ENCODE assay signal across 16 mouse cellular contexts in genomic region chr3:127793022-127793421, GRCm38 (mm10). TPM values are rescaled to one million over a fixed set of nuclear protein-coding genes. Genes with fewer than 3 reads are reported as not detected.
DNase-seq lines count a peak whose midpoint lies in the region; ATAC-seq and TF ChIP-seq lines count a peak whose summit lies in the region.
"Had no signal": no experiment of that assay in that cellular context is flagged by ENCODE, and none has a peak within 500 bp of the region (broad histone marks: within the 10 kb centered on the region; RNA-seq: fewer than 3 reads in every experiment).

No protein-coding gene starts in this region.

- H3K36me3 ChIP-seq in CH12.LX (replicated peaks in 1 of 2; ENCODE audit: control insufficient read depth in 1 of 2, insufficient read depth in 1 of 2, low read length in 1 of 2): peaks cover 0 to 13% of the 10 kb centered on the region in 2 experiments
- H3K36me3 ChIP-seq in macrophage (ENCODE audit: inconsistent target): peaks cover 30% of the 10 kb centered on the region
- H3K36me3 ChIP-seq: embryonic facial prominence, embryonic 12.5 days; forebrain, embryonic 10.5 days had no signal

- peaks cover 3 to 23% of the 10 kb centered on the region in 2 experiments; a peak in 3 of 4 replicates for H3K4me1 ChIP-seq in CH12.LX (ENCODE audit: control insufficient read depth in 1 of 2, insufficient read depth in 2 of 2)

- no peak overlapping the region for H3K4me3 ChIP-seq in CH12.LX (replicated peaks in 1 of 3; ENCODE audit: low read depth in 2 of 3, low read length in 2 of 3, poor library complexity in 1 of 3)
- peak overlapping the region; percentile 98 for H3K4me3 ChIP-seq in macrophage (ENCODE audit: inconsistent target)
- H3K4me3 ChIP-seq: embryonic facial prominence, embryonic 12.5 days; forebrain, embryonic 10.5 days had no signal

- no peak for TF ChIP-seq EP300 in CH12.LX (IDR thresholded peaks at IDR 0.05; ENCODE audit: low read length)

- ATAC-seq in granulocyte monocyte progenitor cell, adult 5-6 weeks (replicated peaks; ENCODE audit: poor library complexity, severe bottlenecking): peak; percentile 25; the same call in 1 of the 2 replicates

- no peaks in the 10 kb centered on the region for H3K9me3 ChIP-seq in CH12.LX (replicated peaks; ENCODE audit: low read length)
- H3K9me3 ChIP-seq: embryonic facial prominence, embryonic 12.5 days; forebrain, embryonic 10.5 days had no signal

- H3K9ac ChIP-seq in CH12.LX (ENCODE audit: insufficient read depth, low read depth): no peak overlapping the region
- H3K9ac ChIP-seq: embryonic facial prominence, embryonic 12.5 days; lung, embryonic 14.5 days had no signal

- DNase-seq in kidney, adult 11 months: peak; percentile 29
- DNase-seq in kidney, postnatal 10 days: no peak
- DNase-seq in CH12.LX (ENCODE audit: extremely low read depth): no peak
- no peak for DNase-seq in cerebellum, adult 9-10 months
- no peak for DNase-seq in right cerebral cortex, postnatal 10 days (ENCODE audit: low spot score in 2 of 2)
- DNase-seq in layer of hippocampus, adult 9-10 months (ENCODE audit: low spot score): no peak
- DNase-seq: adrenal gland, postnatal 25 days; cerebellum, postnatal 14 days; layer of hippocampus, adult 9-11 months; lung, embryonic 14.5 days; right cerebral cortex, postnatal 14 days had no signal

- H3K79me2 ChIP-seq in CH12.LX (replicated peaks; ENCODE audit: control insufficient read depth, extremely low read depth, insufficient read depth, poor library complexity, severe bottlenecking): no peaks in the 10 kb centered on the region
- peaks cover 99% of the 10 kb centered on the region for H3K79me2 ChIP-seq in macrophage (ENCODE audit: inconsistent target)

- no peak overlapping the region for H3K27ac ChIP-seq in CH12.LX (ENCODE audit: insufficient read depth, low read depth)
- H3K27ac ChIP-seq in macrophage: peak overlapping the region; percentile 99
- H3K27ac ChIP-seq: embryonic facial prominence, embryonic 12.5 days had no signal

- in situ Hi-C loops in CH12.LX (cut with MboI; ENCODE audit: low pct_ligation_motif_present, low pct_unique_long_range_greater_than_20kb, low sequenced_read_pairs): no loop called here

- no peak for TF ChIP-seq POLR2A in CH12.LX (IDR thresholded peaks at IDR 0.05; ENCODE audit: low read depth, low read length)

- H3K4me2 ChIP-seq in CH12.LX (ENCODE audit: insufficient read depth, low read depth, poor library complexity, severe bottlenecking): 0 out of 2 replicates have a peak overlapping the region, but pooled peaks have one; percentile 0
- H3K4me2 ChIP-seq: embryonic facial prominence, embryonic 12.5 days had no signal

- TF ChIP-seq RAD21 in CH12.LX (IDR thresholded peaks at IDR 0.05; ENCODE audit: low read depth, low read length): no peak

- TF ChIP-seq CTCF in CH12.LX (conservative IDR thresholded peaks at IDR 0.05 in 1 of 2, IDR thresholded peaks at IDR 0.05 in 1 of 2; ENCODE audit: low read depth in 2 of 2, low read length in 2 of 2): no peak

- WGBS in macrophage (ENCODE audit: missing documents): 27% methylated on average over 7 of the region's 7 CpGs

- dilution Hi-C loops in CH12.LX (cut with MboI; ENCODE audit: extremely low pct_ligation_motif_present, extremely low pct_unique_long_range_greater_than_20kb, low sequenced_read_pairs): no loop called here

- H3K27me3 ChIP-seq in CH12.LX (replicated peaks): peaks cover 8% of the 10 kb centered on the region

TF ChIP-seq in CH12.LX, 34 proteins besides CTCF, POLR2A, EP300 and RAD21:
- TF ChIP-seq NRF1 (IDR thresholded peaks at IDR 0.05; ENCODE audit: low read depth, low read length) (no peak), ZNF384 (IDR thresholded peaks at IDR 0.05; ENCODE audit: low read depth, low read length) (0 out of 2 replicates have a peak, but pooled peaks have one; percentile 2)

RNA-seq across cellular contexts. Expression of gene Tifa, which starts 3.4 kb away (rescaled TPM):
- total RNA-seq in CH12.LX (2012; rRNA removed) (1.4 and 1.7 TPM in 2 replicates), CH12.LX (2014; rRNA removed) (2.8 and 3.1 TPM in 2 replicates)
- polyA plus RNA-seq in CH12.LX (2012; ENCODE audit: insufficient read length, low read depth) (2.3 and 3.2 TPM in 2 replicates), macrophage (2018) (54.9 to 117 TPM (median 84.8 TPM) in 3 replicates)
- total RNA-seq in granulocyte monocyte progenitor cell, adult 5-6 weeks (2014; fragmentation: Nextera tagmentation): 49.4 and 52.3 TPM in 2 replicates
- total RNA-seq in granulocyte monocyte progenitor cell, adult 5-6 weeks (2017): 51.3 and 53.6 TPM in 2 replicates
- 100 to 1,000 TPM in 5 of 26 experiments, 10 to 100 TPM in 21; 19.7 to 145 (median 77.4) TPM for total RNA-seq in macrophage (2018; cell fraction: chromatin; rRNA removed)
- total RNA-seq in macrophage (2018; cell fraction: cytosol; rRNA removed): 100 to 1,000 TPM in 23 of 26 experiments, 10 to 100 TPM in 3; 72.1 to 179 (median 127) TPM
- 100 to 1,000 TPM in 22 of 26 experiments, 10 to 100 TPM in 4; 59.3 to 215 (median 137) TPM for total RNA-seq in macrophage (2018; cell fraction: nucleus; rRNA removed)
- total RNA-seq: ES-E14 had no signal

RNA-seq across cellular contexts. Expression of gene Alpk1, which starts 12.7 kb away (rescaled TPM):
- 1.3 and 1.8 TPM in 2 replicates for total RNA-seq in CH12.LX (2012; rRNA removed)
- 1.4 TPM in 2 replicates for total RNA-seq in CH12.LX (2014; rRNA removed)
- polyA plus RNA-seq in CH12.LX (2012; ENCODE audit: insufficient read length, low read depth): 1.5 and 1.6 TPM in 2 replicates
- 10.5 and 16.1 TPM in 2 replicates for total RNA-seq in granulocyte monocyte progenitor cell, adult 5-6 weeks (2014; fragmentation: Nextera tagmentation)
- total RNA-seq in granulocyte monocyte progenitor cell, adult 5-6 weeks (2017): 14.9 and 19.7 TPM in 2 replicates
- 100 to 1,000 TPM in 25 of 26 experiments, 10 to 100 TPM in 1; 96.7 to 290 (median 134) TPM for total RNA-seq in macrophage (2018; cell fraction: chromatin; rRNA removed)
- 10 to 100 TPM in 24 of 26 experiments, 1 to 10 TPM in 2; 9.5 to 19.4 (median 12.8) TPM for total RNA-seq in macrophage (2018; cell fraction: cytosol; rRNA removed)
- total RNA-seq in macrophage (2018; cell fraction: nucleus; rRNA removed): 100 to 1,000 TPM in 7 of 26 experiments, 10 to 100 TPM in 19; 54.1 to 169 (median 76.7) TPM
- 7.5 to 13.0 TPM (median 12.4 TPM) in 3 replicates for polyA plus RNA-seq in macrophage (2018)

RNA-seq across cellular contexts. Expression of gene Ap1ar, which starts 44.3 kb away (rescaled TPM):
- 45.7 and 45.8 TPM in 2 replicates for total RNA-seq in CH12.LX (2012; rRNA removed)
- 51.2 and 55.4 TPM in 2 replicates for total RNA-seq in CH12.LX (2014; rRNA removed)
- 62.6 and 64.4 TPM in 2 replicates for polyA plus RNA-seq in CH12.LX (2012; ENCODE audit: insufficient read length, low read depth)
- 56.0 and 88.6 TPM in 2 replicates for total RNA-seq in granulocyte monocyte progenitor cell, adult 5-6 weeks (2014; fragmentation: Nextera tagmentation)
- 57.4 and 59.7 TPM in 2 replicates for total RNA-seq in granulocyte monocyte progenitor cell, adult 5-6 weeks (2017)
- total RNA-seq in macrophage (2018; cell fraction: chromatin; rRNA removed): 10 to 100 TPM; 16.8 to 93.6 (median 62.1) TPM
- 10 to 100 TPM; 11.8 to 25.0 (median 18.4) TPM for total RNA-seq in macrophage (2018; cell fraction: cytosol; rRNA removed)
- total RNA-seq in macrophage (2018; cell fraction: nucleus; rRNA removed): 10 to 100 TPM; 12.7 to 80.8 (median 36.4) TPM
- 19.1 to 28.7 TPM (median 24.0 TPM) in 3 replicates for polyA plus RNA-seq in macrophage (2018)

Comparison
In these comparisons a context has a peak if more than half of its experiments do, and no peak if none do; other contexts are left out.
1. RNA of gene Tifa, which starts 3.4 kb away (total RNA-seq): 49.4 to 53.6 TPM in granulocyte monocyte progenitor cell, adult 5-6 weeks; 1.4 to 3.1 TPM in CH12.LX; every median in the first group is over 10 times any median in the second.
2. RNA of gene Alpk1, which starts 12.7 kb away (total RNA-seq): 10.5 to 19.7 TPM in granulocyte monocyte progenitor cell, adult 5-6 weeks; 1.3 to 1.8 TPM in CH12.LX; every median in the first group is over 4 times any median in the second.